Mouse (Mus musculus): Measurements from ENCODE around the gene Hs3st6.
A peak's percentile ranks its signal among the peaks of the same experiment; 100 is the strongest.

Gene Hs3st6

DNA sequence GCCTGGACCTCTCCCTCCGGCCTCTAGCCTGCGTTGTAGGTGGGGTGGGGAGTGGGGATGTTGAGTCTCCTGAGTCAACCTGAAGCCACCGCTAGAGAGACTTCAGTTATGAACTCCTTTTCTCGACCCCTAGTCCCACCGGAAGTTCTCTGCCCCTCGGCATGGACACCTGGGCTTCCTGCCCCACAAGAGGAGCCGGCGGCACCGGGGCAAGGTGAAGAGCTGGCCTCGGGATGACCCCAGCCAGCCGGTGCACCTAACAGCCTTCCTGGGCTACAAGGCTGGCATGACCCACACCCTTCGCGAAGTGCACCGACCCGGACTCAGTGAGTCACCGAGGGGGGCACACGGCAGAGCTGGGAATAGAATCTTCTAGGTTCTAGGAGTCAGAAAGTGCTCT, 24.6 kb upstream of the Hs3st6 start:
- DNase-seq (ENCODE audit: low read depth, low spot score), result no peak

DNA sequence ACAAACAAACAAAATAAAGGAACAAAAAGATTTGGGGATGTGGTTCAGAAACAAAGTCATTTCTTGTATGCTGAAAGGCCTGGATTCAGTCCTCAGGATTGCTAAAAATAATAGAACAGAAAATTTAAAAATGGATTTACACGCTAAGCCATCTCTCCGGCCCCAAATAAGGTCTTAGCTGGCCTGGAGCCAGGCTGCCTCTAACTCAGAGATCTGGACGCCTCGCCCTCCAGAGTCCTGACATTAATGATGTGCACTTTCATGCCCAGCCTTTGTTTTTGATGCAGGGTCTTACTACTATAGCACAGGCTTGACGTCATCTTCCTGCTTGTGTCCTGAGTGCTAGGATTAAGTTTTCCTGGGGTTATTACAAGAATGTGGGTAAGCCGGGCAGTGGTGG, 23.7 kb upstream of the Hs3st6 start:
- no peak for DNase-seq (ENCODE audit: low read depth, low spot score)

DNA sequence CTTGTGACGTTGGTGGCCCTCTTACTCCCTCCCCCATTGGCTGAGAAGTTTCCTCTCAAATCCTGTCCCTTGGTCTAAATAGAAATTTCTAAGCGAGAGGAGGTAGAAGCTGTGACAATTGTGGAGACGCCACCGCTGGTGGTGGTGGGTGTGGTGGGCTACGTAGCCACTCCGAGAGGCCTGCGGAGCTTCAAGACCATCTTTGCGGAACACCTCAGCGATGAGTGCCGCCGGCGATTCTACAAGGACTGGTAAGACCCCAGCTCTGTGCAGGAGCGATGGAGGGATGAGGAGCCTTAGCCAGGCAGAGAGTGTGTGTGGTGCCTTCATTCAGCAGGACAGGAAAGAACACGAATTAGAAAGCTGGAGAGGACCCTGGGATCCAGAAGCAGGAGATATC, 22.0 kb upstream of the Hs3st6 start:
- no peak for DNase-seq (ENCODE audit: low read depth, low spot score)

DNA sequence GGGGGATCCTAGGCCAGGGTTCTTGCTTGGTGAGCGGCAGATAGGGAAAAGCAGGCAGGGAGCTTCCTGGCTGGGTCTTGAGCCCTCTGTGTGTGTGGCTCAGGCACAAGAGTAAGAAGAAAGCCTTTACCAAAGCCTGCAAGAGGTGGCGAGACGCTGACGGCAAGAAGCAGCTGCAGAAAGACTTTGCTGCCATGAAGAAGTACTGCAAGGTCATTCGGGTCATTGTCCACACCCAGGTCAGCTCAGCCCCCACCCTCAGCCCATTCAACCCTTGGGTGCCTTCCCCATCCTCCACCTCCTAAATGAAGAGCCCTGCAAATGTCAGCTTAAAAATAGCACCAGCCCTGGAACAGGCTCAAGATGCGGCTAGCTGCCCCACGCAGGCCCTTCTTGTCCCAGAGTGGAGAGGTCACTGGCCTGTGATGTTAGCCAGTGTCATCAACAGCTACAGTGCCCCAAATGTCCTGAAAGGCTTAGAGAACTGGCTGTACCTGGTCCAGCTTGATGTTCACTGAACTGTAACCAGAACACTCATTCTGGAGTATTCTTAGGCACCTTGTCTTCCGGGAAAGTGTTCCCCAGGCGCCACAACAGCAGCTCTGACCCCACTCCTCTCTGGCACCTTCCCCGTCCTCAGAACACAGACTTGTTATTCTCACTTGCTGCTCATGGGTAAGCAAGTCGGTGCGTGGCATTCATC, 20.4 kb upstream of the Hs3st6 start:
- DNase-seq (ENCODE audit: low read depth, low spot score), result no peak

DNA sequence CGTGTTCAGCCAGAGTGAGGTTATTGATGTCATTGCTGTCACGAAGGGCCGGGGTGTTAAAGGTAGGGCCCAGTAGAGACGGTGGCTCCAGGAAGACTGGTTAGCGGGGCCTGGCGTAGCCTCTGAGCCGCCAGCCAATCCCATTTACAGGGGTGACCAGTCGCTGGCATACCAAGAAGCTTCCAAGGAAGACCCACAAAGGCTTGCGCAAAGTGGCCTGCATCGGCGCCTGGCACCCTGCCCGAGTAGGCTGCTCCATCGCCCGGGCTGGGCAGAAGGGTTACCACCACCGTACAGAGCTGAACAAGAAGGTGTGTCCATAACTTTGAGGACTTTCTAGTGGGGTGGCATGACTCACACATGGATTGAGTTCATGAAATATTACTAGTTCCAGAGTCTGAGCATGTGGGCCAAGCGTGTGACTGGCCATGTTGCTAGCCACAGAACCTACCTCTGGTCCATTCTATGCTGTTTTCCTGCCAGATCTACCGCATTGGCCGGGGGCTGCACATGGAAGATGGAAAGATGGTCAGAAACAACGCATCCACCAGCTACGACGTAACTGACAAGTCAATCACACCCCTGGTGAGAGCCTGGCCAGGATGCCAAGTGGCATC, 19.2 kb upstream of the Hs3st6 start:
- peak; percentile 23 for DNase-seq (ENCODE audit: low read depth, low spot score)

DNA sequence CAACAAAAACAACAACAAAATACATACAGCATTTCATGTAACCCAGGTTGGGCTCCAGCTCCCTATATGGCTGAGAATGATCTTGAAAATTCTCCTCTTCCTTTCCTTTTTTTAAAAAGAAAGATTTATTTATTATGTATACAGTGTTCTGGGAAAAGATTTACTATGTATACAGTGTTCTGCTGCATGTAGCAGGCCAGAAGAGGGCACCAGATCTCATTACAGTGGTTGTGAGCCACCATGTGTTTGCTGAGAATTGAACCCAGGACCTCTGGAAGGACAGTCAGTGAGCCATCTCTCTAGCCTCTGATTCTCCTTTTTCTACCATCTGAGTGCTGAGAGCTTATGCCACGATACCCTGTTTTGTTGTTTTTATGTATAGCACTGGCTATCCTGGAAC, 18.3 kb upstream of the Hs3st6 start:
- DNase-seq (ENCODE audit: low read depth, low spot score), result peak; percentile 32

DNA sequence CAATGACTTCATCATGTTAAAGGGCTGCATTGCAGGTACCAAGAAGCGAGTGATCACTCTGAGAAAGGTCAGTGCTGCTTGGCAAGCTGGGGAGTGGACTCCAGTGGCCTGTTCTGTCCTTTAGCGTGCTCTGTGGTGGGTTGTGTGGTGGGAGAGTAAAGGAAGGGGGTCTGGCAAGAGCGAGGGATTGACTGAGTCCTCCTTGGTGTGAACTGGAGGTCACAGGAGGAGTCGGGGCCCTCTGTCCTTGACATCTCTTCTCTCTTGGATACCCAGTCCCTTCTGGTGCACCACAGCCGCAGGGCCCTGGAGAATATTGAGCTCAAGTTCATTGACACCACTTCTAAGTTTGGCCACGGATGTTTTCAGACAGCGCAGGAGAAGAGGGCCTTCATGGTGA, 17.3 kb upstream of the Hs3st6 start:
- no peak for DNase-seq (ENCODE audit: low read depth, low spot score)

DNA sequence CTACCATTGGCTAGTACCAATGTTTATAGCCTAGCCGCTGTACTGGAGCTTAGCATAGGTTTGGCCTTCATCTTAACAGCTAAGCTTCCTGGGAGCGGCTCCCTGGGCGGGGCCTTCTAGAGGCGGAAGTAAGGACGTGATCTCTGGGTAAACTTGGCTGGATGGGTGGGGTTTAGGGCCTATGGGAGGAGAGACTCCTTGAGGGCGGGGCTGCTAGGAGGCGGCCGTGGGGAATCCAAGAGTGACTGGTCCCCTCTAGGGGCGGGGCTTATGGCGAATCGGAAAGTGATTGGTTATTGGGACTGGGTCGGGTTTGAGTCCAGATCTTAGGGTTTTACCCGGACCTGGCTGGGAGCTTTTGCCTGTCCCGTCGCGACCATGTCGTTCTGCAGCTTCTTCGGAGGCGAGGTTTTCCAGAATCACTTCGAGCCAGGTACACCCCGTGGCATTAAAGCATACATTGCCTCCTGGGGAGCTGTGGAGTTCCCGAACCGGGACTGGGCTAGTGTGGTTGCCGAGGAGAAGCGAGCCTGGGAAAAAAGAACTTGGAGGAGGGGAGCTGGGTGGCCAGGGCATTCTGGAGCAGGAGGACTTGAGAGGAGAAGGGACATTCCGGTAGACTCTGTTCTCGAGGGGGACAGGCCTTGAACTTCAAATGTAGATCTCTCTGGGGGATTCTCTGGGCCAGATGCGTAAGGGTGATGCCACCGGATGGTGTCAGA, 16.3 kb upstream of the Hs3st6 start, which contains the start of gene Msrb1:
Gene Msrb1 (plus strand): TSS at position 313 of the 722 bp plus-strand sequence.
- DNase-seq (ENCODE audit: low read depth, low spot score), result peak; percentile 100

DNA sequence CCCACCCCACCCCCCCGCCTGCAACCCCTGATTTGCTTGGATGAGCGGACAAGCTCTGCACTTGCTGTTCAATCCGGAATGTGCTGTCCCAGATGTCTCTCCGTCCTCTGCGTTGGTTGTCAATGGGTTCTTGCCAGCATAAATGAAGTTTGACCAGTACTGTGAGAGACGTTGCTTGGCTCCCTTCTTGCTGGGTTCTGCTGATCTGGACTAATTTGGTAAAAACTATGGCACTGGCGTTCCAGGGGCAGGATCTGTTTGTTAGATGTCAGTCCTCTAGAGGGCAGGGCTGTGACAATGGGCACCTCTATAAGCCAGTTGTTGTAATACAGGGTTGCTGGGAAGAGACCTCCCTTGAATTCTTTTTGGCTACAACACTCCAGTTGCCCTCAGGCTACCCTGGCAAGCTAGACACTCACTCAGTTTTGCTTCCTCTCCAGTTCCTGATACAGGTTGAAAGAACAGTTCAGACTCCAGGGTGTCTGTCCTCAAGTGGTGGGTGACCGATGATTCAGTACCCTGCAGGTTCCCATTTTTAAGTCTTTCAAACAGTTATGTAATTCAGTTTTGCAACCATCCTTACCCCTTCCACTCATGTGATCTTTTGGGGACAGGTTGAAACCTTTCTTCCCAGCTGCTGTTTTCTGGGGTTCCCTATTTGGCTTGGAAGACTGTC, 15.5 kb upstream of the Hs3st6 start:
- peak; percentile 57 for DNase-seq (ENCODE audit: low read depth, low spot score)

DNA sequence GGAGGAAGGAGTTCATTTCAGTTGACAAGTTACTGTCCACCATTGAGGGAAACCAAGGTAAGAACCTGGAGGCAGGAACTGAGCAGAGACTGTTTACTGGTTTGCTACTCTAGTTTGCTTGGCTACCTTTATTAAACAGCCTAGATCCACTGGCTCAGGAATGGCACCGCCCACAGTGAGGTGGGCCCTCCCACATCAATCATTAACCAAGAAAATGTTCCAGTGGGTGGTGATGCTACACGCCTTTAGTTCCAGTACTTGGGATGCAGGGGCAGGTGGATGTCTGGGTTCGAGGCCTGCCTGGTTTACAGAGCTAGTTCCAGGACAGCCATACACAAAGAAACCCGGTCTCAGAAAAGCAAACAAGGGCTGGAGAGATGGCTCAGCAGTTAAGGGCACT, 14.6 kb upstream of the Hs3st6 start:
- no peak for DNase-seq (ENCODE audit: low read depth, low spot score)

DNA sequence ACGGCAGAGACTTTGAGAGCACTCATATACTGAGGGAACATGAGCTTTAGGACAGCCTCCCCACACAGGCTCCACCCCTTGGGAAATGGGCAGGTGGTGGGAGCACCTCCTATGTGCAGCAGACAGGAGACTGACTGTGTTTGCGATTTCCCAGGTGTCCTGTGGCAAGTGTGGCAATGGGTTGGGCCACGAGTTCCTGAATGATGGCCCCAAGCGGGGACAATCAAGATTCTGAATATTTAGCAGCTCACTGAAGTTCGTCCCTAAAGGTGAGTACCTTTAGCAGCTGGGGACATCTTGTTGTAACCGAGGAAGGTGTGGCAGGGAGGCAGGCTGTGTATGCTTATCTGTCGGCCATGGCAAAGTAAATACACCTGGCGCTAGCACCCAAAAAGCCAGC, 12.9 kb upstream of the Hs3st6 start:
- DNase-seq (ENCODE audit: low read depth, low spot score), result no peak

DNA sequence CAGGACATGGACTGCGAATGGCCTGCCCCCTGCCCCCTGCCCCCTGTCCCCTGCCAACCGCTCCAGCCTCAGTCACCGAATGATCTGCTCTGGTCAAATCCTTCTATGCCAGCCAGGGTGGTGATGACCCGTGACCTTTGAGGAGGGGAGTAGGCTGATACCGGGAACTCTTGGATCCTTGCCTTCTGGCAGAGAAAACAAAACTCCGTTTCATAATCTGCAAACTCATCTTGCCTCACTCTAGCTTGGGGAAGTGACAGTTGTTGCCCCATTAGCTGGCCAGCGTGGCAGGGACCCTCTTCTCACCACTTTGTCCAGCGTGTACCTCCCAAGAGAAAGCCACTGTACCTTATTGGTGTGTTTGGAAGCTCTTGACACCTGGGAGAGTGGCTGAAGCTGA, 10.5 kb upstream of the Hs3st6 start:
- no peak for DNase-seq (ENCODE audit: low read depth, low spot score)

DNA sequence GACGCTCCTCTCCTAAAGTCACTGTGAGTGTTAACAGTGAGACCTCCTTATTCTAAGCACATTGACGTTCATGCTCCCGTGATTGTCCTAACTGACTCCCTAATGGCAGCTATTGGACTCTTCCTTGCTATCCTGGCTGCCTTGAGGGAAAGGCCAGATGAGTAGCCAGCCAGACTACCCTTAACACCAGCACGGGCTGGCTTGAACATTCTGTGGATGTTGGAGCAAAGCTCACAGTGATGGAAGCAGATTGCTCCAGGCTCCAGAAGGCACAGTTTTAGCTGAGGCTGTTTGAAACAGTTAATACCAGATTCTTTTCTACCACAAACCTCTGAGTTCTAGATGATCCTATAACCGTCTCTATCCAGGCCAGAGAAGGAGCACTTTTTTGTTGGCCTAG, 8.9 kb upstream of the Hs3st6 start:
- DNase-seq (ENCODE audit: low read depth, low spot score), result no peak

DNA sequence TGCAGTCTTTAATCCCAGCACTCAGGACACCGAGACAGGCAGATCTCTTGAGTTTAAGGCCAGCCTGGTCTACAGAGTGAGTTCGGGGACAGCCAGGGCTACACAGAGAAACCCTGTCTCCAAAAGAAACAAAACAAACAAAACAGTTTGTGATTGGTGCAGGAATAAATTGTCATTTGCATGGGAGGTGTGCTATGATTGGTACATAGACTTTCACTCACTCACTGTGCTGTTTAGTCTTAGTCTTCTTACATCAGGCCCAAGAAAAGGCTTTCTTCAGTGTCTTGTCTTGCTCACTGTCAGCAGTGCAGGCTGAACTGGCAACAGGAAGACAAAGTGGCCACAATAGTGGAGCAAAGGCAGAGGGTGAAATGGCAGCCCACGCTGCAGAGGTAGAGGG, 8.4 kb upstream of the Hs3st6 start:
- DNase-seq (ENCODE audit: low read depth, low spot score), result no peak

DNA sequence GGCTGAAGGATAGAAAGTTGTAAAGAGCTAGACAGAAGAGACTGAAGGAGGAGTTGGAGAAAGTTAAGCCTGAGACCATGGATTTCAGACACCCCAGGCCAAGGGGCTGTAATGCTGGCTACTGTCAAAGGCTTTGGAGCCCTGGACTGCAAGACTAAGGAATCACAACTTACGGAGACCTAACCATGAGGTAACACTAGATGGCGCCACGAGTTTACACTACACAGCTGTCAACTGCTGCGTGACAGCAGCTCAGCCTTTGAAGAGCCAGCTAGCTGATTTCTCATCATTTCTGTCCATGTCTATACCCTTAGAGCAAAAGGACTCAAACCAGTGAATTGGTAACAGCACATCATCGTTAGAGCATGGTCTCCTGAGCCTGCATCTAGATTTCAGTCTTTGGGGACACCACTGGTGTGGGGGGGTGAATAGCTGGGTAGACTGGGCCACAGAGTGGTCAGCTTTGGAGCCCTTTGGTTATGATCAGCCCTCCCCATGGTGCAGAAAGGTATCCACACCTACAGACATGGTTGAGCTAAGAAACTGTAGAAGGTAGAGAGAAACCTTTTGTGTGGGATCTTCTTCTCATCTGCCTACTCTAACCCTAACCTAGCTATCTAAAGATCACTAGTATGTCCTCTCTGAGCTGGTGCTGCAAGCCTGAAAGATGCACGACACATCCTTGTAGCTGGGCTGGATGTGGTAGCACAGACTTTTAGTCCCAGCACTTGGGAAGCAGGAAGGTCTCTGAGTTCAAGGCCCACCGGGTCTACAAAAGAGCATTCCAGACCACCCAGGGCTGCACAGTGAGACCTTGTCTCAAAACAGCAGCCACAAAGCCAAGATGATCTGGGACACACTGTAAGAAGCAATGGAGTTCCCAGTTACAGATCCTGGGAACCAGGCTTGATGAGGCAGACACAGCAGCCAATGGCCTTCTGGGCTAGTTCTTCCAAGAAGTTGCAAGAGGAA, 7.0 kb upstream of the Hs3st6 start:
- DNase-seq (ENCODE audit: low read depth, low spot score), result peak; percentile 96

DNA sequence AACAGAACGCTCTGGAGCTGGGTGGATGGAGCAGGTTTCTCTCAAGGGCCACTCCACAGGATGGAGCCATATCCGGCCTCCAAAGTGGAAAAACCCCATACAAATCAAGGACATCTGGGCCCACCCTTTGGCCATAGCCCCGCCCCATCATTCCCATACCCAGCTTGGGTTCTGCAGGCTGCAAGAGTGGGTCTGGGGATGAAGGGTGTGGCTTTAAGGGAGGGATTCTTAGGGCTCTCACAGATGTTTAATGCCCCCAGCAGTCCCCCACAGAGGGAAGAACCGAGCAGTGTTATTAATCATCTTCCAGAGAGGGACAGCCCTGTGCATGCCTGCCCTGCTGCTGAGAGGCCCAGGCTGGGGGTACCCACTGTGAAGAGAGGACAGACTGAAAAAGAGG, 5.8 kb upstream of the Hs3st6 start:
- peak; percentile 55 for DNase-seq (ENCODE audit: low read depth, low spot score)

DNA sequence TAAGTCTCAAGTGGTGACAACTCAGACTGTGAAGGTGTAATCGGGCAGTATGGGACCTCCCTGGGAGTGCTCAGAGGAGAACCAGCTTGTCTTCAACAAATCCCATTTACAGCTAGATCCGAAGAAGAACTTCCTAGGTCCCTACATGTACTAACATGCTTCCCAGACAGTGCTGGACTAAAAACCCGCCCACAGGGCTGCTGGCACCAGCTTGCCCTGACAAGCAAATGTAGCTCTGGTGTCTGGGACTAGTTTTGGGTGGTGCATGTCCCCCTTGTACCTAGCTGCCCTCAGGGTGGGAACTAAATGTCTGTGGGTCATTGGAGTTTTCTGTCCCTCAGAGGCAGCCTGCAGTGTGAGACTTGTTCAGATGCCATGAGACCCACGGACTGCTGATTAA, 1.3 kb upstream of the Hs3st6 start:
- no peak for DNase-seq (ENCODE audit: low read depth, low spot score)

DNA sequence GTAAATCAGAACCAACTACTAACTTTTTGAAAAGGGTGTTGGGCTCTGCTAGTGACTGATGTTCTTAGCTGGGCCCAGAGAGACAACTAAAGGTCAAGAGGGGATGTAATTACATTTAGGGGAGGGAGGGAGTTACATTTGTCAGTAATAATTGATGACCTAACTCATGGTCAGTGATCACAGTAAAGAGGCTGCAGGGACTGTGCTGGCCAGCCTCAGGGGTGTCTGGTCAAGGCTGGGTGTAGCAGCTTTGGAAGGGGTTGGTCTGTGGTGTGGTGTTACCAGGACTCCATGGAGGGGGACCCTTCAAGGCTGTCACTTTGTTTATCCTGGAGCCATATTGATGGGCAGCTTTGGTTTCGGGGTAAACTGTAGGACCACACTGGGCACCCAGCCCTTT, 4.6 kb downstream of the Hs3st6 start:
- DNase-seq (ENCODE audit: low read depth, low spot score), result no peak

DNA sequence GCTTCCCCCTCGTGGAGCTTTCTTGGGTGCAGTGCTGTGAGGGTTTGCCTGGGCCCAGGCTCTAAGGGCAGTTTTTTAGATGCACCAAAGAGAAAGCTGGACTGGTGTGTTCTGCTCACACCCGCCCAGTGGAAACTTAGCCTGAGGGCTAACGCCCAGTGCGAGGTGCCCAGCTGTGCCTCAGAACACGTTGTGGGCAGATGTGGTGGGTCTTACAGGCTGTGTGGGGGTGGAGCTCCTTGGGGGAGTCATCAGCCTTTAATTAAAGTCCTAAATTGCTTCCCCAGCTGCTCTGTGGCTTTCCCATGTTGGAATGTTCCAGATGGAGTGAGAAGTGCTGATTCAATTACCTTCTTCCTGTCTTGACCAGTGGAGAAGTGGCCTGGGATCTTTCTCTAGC, 8.3 kb downstream of the Hs3st6 start:
- DNase-seq (ENCODE audit: low read depth, low spot score), result peak; percentile 39

DNA sequence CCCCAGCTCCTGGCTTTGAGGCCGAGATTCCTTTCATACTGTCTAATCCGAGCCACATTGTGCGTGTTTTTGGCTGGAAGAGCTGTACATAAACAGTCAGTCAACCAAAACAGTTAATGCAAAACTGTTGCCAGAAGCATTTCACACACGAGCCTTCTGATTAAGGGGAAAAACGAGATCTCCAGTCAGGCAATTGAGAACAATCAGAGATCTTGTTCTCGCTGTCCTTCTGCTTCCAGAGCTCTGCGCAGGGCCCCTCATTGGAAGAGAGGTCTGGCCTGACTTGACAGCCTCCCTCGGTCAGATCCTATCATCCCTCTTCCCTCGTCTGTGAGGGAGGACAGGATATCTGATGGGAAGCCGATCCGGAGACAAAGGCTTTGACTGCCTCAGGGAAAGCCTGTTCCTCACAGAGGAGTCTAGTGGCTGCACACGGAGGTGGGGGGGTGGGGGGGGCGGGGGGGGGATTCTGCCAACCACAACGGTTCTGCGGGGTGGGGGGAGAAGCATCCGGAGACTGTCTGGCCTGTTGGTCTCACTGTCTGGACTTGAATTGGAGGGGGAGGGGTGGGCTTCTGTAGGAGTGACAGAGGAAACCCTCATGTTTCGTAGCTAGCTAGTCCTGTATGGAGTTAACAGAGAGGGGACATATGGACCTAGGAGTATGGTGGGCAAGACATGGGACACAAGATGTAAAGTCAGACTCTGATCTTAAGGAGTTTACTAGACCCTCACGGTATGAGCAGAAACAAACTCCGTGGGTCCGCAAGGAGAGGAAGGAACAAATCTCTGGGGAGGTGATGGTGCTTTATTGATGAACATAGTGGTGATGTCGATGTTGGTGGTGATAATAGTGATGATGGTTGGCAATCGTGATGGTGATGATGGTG, 12.5 kb downstream of the Hs3st6 start:
- DNase-seq (ENCODE audit: low read depth, low spot score), result no peak

Measured in 3T3-L1 (cell line).